In the genomic region with DNA sequence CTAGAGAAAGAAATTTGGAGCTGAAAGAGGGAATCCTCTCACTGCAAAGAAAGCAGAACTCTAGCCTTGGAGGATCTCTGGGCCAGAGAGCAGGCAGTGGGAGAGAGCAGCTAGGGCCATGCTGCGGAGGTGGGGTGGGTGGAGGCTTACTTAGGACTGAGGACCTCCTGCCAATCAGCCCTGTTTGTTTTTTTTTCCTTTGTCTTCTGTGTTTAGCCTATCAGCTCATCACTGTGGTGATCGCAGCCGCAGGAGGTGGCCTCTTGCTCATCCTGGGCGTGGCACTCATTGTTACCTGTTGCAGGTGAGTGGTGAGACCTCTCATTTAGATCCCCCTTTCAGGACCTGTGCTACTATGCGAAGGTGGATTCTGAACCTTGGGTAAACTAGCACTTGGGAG, we compare ENCODE assay signal across 30 mouse cellular contexts. TPM values are rescaled to one million over a fixed set of nuclear protein-coding genes. Genes with fewer than 3 reads are reported as not detected.
DNase-seq lines count a peak whose midpoint lies in the region; ATAC-seq and TF ChIP-seq lines count a peak whose summit lies in the region.
"Had no signal": no experiment of that assay in that cellular context is flagged by ENCODE, and none has a peak within 500 bp of the region (broad histone marks: within the 10 kb centered on the region; RNA-seq: fewer than 3 reads in every experiment).

No protein-coding gene starts in this region.

- WGBS in hindbrain, embryonic 10.5 days: 16% methylated on average over 5 of the region's 5 CpGs
- WGBS in hindbrain, embryonic 12.5 days: 29% methylated on average over 5 of the region's 5 CpGs
- 26% methylated on average over 5 of the region's 5 CpGs for WGBS in midbrain, embryonic 13.5 days

- H3K4me1 ChIP-seq in hindbrain, embryonic 10.5 days (replicated peaks): peaks cover 17% of the 10 kb centered on the region; the same call in 1 of the 2 replicates
- 0 out of 2 replicates have a peak, but pooled peaks cover 8% of the 10 kb centered on the region for H3K4me1 ChIP-seq in hindbrain, embryonic 12.5 days
- H3K4me1 ChIP-seq in E14TG2a.4 (replicated peaks; ENCODE audit: low read depth, low read length): peaks cover 62% of the 10 kb centered on the region
- no peaks in the 10 kb centered on the region for H3K4me1 ChIP-seq in brown adipose tissue, adult 24 weeks (ENCODE audit: control insufficient read depth, insufficient read depth, insufficient read length, low read length)
- H3K4me1 ChIP-seq in midbrain, embryonic 13.5 days (replicated peaks): peaks cover 31% of the 10 kb centered on the region
- H3K4me1 ChIP-seq: heart, embryonic 12.5 days; lung, embryonic 15.5 days had no signal

- no peak for DNase-seq in hindbrain, embryonic 10.5 days (ENCODE audit: low spot score)
- DNase-seq in adrenal gland, adult (ENCODE audit: inconsistent age in 2 of 2, low spot score in 1 of 2): no peak
- DNase-seq in layer of hippocampus, adult 9-10 months (ENCODE audit: low spot score): no peak
- DNase-seq in cerebellum, adult 11-12 months: no peak
- DNase-seq: cerebellum, adult 18-20 months; cerebellum, postnatal 14 days; gastrocnemius, postnatal 14 days; heart, adult 11 months; heart, postnatal 14 days; layer of hippocampus, adult 9-11 months; left cerebral cortex, postnatal 4 days; liver; lung, postnatal 36 days; right cerebral cortex, postnatal 25 days; spleen, adult 18-20 months had no signal

- no peaks in the 10 kb centered on the region for H3K27me3 ChIP-seq in hindbrain, embryonic 10.5 days (ENCODE audit: insufficient read depth, poor library complexity, severe bottlenecking)
- H3K27me3 ChIP-seq in hindbrain, embryonic 12.5 days: no peaks in the 10 kb centered on the region
- H3K27me3 ChIP-seq in E14TG2a.4 (ENCODE audit: insufficient read depth, low read length): peaks cover 11% of the 10 kb centered on the region
- no peaks in the 10 kb centered on the region for H3K27me3 ChIP-seq in midbrain, embryonic 13.5 days
- H3K27me3 ChIP-seq: heart, embryonic 12.5 days; liver, embryonic 15.5 days; lung, embryonic 15.5 days; megakaryocyte, embryonic 14.5 days; neural tube, embryonic 13.5 days; Patski had no signal

- TF ChIP-seq CTCF in E14TG2a.4 (conservative IDR thresholded peaks at IDR 0.05; ENCODE audit: low read length): no peak

- no peak overlapping the region; the same call in 1 of the 2 replicates for H3K4me2 ChIP-seq in hindbrain, embryonic 12.5 days (replicated peaks)
- H3K4me2 ChIP-seq in midbrain, embryonic 13.5 days (replicated peaks): peak overlapping the region; percentile 2; the same call in 1 of the 2 replicates
- H3K4me2 ChIP-seq: heart, embryonic 12.5 days; liver, embryonic 15.5 days; lung, embryonic 15.5 days; neural tube, embryonic 13.5 days had no signal

- peak overlapping the region; percentile 46; the same call in 1 of the 2 replicates for H3K27ac ChIP-seq in hindbrain, embryonic 10.5 days
- no peak overlapping the region for H3K27ac ChIP-seq in hindbrain, embryonic 12.5 days
- 0 out of 2 replicates have a peak overlapping the region, but pooled peaks have one; percentile 19 for H3K27ac ChIP-seq in brown adipose tissue, adult 24 weeks (replicated peaks; ENCODE audit: low read depth, low read length)
- no peak overlapping the region for H3K27ac ChIP-seq in midbrain, embryonic 13.5 days
- H3K27ac ChIP-seq: forebrain, embryonic 10.5 days; left cerebral cortex, adult 2 months; liver, embryonic 15.5 days; lung, embryonic 15.5 days; neural tube, embryonic 13.5 days had no signal

- no peak overlapping the region for H3K4me3 ChIP-seq in hindbrain, embryonic 10.5 days
- no peak overlapping the region for H3K4me3 ChIP-seq in hindbrain, embryonic 12.5 days
- H3K4me3 ChIP-seq in E14TG2a.4 (replicated peaks; ENCODE audit: low read length): peak overlapping the region; percentile 30
- no peak overlapping the region for H3K4me3 ChIP-seq in brown adipose tissue, adult 24 weeks (ENCODE audit: insufficient read depth, low read depth, low read length)
- no peak overlapping the region for H3K4me3 ChIP-seq in midbrain, embryonic 13.5 days (replicated peaks)
- H3K4me3 ChIP-seq: forebrain, embryonic 10.5 days; heart, embryonic 12.5 days; left cerebral cortex, adult 2 months; liver, embryonic 15.5 days; lung, embryonic 15.5 days; megakaryocyte, embryonic 14.5 days; myocyte; neural tube, embryonic 13.5 days had no signal

- H3K9me3 ChIP-seq in hindbrain, embryonic 10.5 days: no peaks in the 10 kb centered on the region
- H3K9me3 ChIP-seq in hindbrain, embryonic 12.5 days (replicated peaks): no peaks in the 10 kb centered on the region
- H3K9me3 ChIP-seq in E14TG2a.4 (ENCODE audit: low read length): no peaks in the 10 kb centered on the region
- H3K9me3 ChIP-seq in midbrain, embryonic 13.5 days: no peaks in the 10 kb centered on the region
- H3K9me3 ChIP-seq: forebrain, embryonic 10.5 days; G1E; heart, embryonic 12.5 days; liver, embryonic 15.5 days; lung, embryonic 15.5 days; megakaryocyte, embryonic 14.5 days; neural tube, embryonic 13.5 days had no signal

- H3K36me3 ChIP-seq in hindbrain, embryonic 10.5 days: peaks cover 63% of the 10 kb centered on the region
- peaks cover 8% of the 10 kb centered on the region; the same call in 1 of the 2 replicates for H3K36me3 ChIP-seq in hindbrain, embryonic 12.5 days
- no peaks in the 10 kb centered on the region for H3K36me3 ChIP-seq in E14TG2a.4 (ENCODE audit: insufficient read depth, low read length)
- peaks cover 12% of the 10 kb centered on the region; the same call in 1 of the 2 replicates for H3K36me3 ChIP-seq in midbrain, embryonic 13.5 days

- H3K9ac ChIP-seq in hindbrain, embryonic 12.5 days: no peak overlapping the region
- H3K9ac ChIP-seq in midbrain, embryonic 13.5 days (replicated peaks): no peak overlapping the region
- H3K9ac ChIP-seq: heart, embryonic 12.5 days; liver, embryonic 15.5 days; lung, embryonic 15.5 days; neural tube, embryonic 13.5 days had no signal

- ATAC-seq in hindbrain, embryonic 12.5 days (ENCODE audit: low FRiP score): no peak
- no peak for ATAC-seq in midbrain, embryonic 13.5 days
- ATAC-seq: forebrain, embryonic 16.5 days; Patski had no signal

RNA-seq across cellular contexts. Expression of gene Muc13, which starts 33.3 kb away (rescaled TPM):
- polyA plus RNA-seq in hindbrain, embryonic 10.5 days (2016; fragmentation: Nextera tagmentation; extraction: Ambion mirVana): 0.09 and 0.26 TPM in 2 replicates
- 0.12 TPM in 1 of 2 replicates, not detected in the other for polyA plus RNA-seq in hindbrain, embryonic 12.5 days (2016; fragmentation: Nextera tagmentation; extraction: Ambion mirVana)
- polyA plus RNA-seq in brown adipose tissue, adult 24 weeks (2012; ENCODE audit: insufficient read depth, insufficient read length, missing spikeins): not detected in 2 replicates
- 0.07 and 0.23 TPM in 2 replicates for polyA plus RNA-seq in midbrain, embryonic 13.5 days (2015; fragmentation: Nextera tagmentation; extraction: Ambion mirVana)
- polyA plus RNA-seq: neural tube, embryonic 13.5 days; Patski had no signal

Comparison
In these comparisons a context has a peak if more than half of its experiments do, and no peak if none do; other contexts are left out.
1. H3K27ac ChIP-seq: peak in hindbrain, embryonic 10.5 days (single experiment) and brown adipose tissue, adult 24 weeks (single experiment); none in hindbrain, embryonic 12.5 days (single experiment) and midbrain, embryonic 13.5 days (single experiment).